Mouse (Mus musculus): ENCODE results near the gene Sec31b.
A peak's percentile ranks its signal among the peaks of the same experiment; 100 is the strongest.

The Sec31b gene

GRCm38 (mm10) chr19:44545321-44546041 lies at the start of gene Sec31b:
TSS of gene Sec31b (minus strand) at chr19:44545864.
- DNase-seq (ENCODE audit: low read depth, low spot score): no peak

- no peak for DNase-seq (ENCODE audit: low read depth, low spot score)
Measured at GRCm38 (mm10) chr19:44594180-44594579, 48.5 kb upstream of the Sec31b start.

GRCm38 (mm10) chr19:44591638-44592037 lies 46.0 kb upstream of the Sec31b start:
- DNase-seq (ENCODE audit: low read depth, low spot score): no peak

- no peak for DNase-seq (ENCODE audit: low read depth, low spot score)
Measured at GRCm38 (mm10) chr19:44590992-44591391, 45.3 kb upstream of the Sec31b start.

GRCm38 (mm10) chr19:44589591-44590223 lies 44.0 kb upstream of the Sec31b start:
- no peak for DNase-seq (ENCODE audit: low read depth, low spot score)

- no peak for DNase-seq (ENCODE audit: low read depth, low spot score)
Measured at GRCm38 (mm10) chr19:44588036-44588435, 42.4 kb upstream of the Sec31b start.

- DNase-seq (ENCODE audit: low read depth, low spot score): peak; percentile 24
Measured at GRCm38 (mm10) chr19:44582638-44583309, 37.1 kb upstream of the Sec31b start.

- no peak for DNase-seq (ENCODE audit: low read depth, low spot score)
Measured at GRCm38 (mm10) chr19:44582103-44582502, 36.4 kb upstream of the Sec31b start.

- no peak for DNase-seq (ENCODE audit: low read depth, low spot score)
Measured at GRCm38 (mm10) chr19:44578038-44578437, 32.4 kb upstream of the Sec31b start.

GRCm38 (mm10) chr19:44576275-44576674 lies 30.6 kb upstream of the Sec31b start:
- no peak for DNase-seq (ENCODE audit: low read depth, low spot score)

GRCm38 (mm10) chr19:44567763-44568162 lies 22.1 kb upstream of the Sec31b start:
- DNase-seq (ENCODE audit: low read depth, low spot score): no peak

GRCm38 (mm10) chr19:44564006-44564405 lies 18.3 kb upstream of the Sec31b start:
- no peak for DNase-seq (ENCODE audit: low read depth, low spot score)

- DNase-seq (ENCODE audit: low read depth, low spot score): peak; percentile 96
Measured at GRCm38 (mm10) chr19:44562652-44563206, 17.1 kb upstream of the Sec31b start, which contains the start of gene Hif1an. TSS of gene Hif1an (plus strand) at chr19:44562850.

GRCm38 (mm10) chr19:44554861-44555590 lies 9.4 kb upstream of the Sec31b start, which contains the start of gene Ndufb8:
TSS of gene Ndufb8 (minus strand) at chr19:44555440.
- peak; percentile 87 for DNase-seq (ENCODE audit: low read depth, low spot score)

GRCm38 (mm10) chr19:44554490-44554860 lies 8.8 kb upstream of the Sec31b start:
- peak; percentile 2 for DNase-seq (ENCODE audit: low read depth, low spot score)

- DNase-seq (ENCODE audit: low read depth, low spot score): no peak
Measured at GRCm38 (mm10) chr19:44553286-44553685, 7.6 kb upstream of the Sec31b start.

GRCm38 (mm10) chr19:44552731-44553130 lies 7.1 kb upstream of the Sec31b start, which contains the start of gene Gm20538:
TSS of gene Gm20538 (minus strand) at chr19:44552831.
- no peak for DNase-seq (ENCODE audit: low read depth, low spot score)

GRCm38 (mm10) chr19:44544775-44545174 lies 889 bp downstream of the Sec31b start:
- DNase-seq (ENCODE audit: low read depth, low spot score): peak; percentile 43

GRCm38 (mm10) chr19:44544372-44544771 lies 1.3 kb downstream of the Sec31b start:
- DNase-seq (ENCODE audit: low read depth, low spot score): no peak

GRCm38 (mm10) chr19:44542694-44543178 lies 2.9 kb downstream of the Sec31b start:
- no peak for DNase-seq (ENCODE audit: low read depth, low spot score)

- DNase-seq (ENCODE audit: low read depth, low spot score): no peak
Measured at GRCm38 (mm10) chr19:44537416-44537815, 8.2 kb downstream of the Sec31b start.

Data from telencephalon, adult 2 months (tissue).